In the genomic region with DNA sequence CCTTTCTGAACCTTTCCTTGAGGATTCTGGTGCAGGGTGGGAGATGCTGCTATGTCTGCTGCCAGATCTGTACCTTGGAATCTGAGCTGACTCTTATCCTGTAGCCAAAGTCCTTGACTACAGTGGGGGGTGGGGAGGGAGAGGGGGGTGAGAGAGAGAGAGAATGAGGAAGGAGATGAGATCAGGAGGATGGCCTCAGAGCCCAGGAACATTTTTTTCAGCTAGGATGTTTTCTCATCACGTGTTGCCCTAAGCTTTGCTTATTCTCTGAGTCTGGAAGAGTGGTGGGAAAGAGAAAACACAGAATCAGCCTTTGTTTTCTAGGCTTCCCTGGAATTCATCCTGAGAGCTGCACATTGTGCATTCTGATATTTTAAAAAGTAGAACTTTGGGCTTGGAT, we compare ENCODE assay signal across 8 mouse cellular contexts. TPM values are rescaled to one million over a fixed set of nuclear protein-coding genes. Genes with fewer than 3 reads are reported as not detected.
DNase-seq lines count a peak whose midpoint lies in the region; ATAC-seq lines count a peak whose summit lies in the region.

No protein-coding gene starts in this region.

- no peaks in the 10 kb centered on the region for H3K9me3 ChIP-seq in embryonic facial prominence, embryonic 12.5 days
- H3K9me3 ChIP-seq in kidney, embryonic 15.5 days (replicated peaks), result no peaks in the 10 kb centered on the region
- no peaks in the 10 kb centered on the region for H3K9me3 ChIP-seq in midbrain, embryonic 16.5 days (replicated peaks; ENCODE audit: control insufficient read depth, low read length, poor library complexity, severe bottlenecking)

- H3K36me3 ChIP-seq in embryonic facial prominence, embryonic 12.5 days, result peaks cover 15% of the 10 kb centered on the region
- H3K36me3 ChIP-seq in kidney, embryonic 15.5 days, result peaks cover 22% of the 10 kb centered on the region
- H3K36me3 ChIP-seq in midbrain, embryonic 16.5 days (ENCODE audit: control insufficient read depth, insufficient read depth, low read length), result no peaks in the 10 kb centered on the region

- peak; percentile 22 for DNase-seq in kidney, adult 11 months
- no peak for DNase-seq in kidney, adult 18-20 months
- no peak for DNase-seq in MN1 (ENCODE audit: low spot score)
- DNase-seq in spleen, postnatal 36 days (ENCODE audit: low spot score in 2 of 2), result no peak
- DNase-seq in ovary, postnatal 14 days (ENCODE audit: low spot score), result no peak

- H3K27me3 ChIP-seq in embryonic facial prominence, embryonic 12.5 days, result no peaks in the 10 kb centered on the region
- no peaks in the 10 kb centered on the region for H3K27me3 ChIP-seq in kidney, embryonic 15.5 days
- no peaks in the 10 kb centered on the region for H3K27me3 ChIP-seq in midbrain, embryonic 16.5 days (ENCODE audit: control insufficient read depth, insufficient read depth, low read depth, low read length)

- peak overlapping the region; percentile 79 for H3K4me3 ChIP-seq in embryonic facial prominence, embryonic 12.5 days
- H3K4me3 ChIP-seq in kidney, embryonic 15.5 days (replicated peaks), result peak overlapping the region; percentile 77
- peak overlapping the region; percentile 88 for H3K4me3 ChIP-seq in midbrain, embryonic 16.5 days (ENCODE audit: low read depth, low read length)

- H3K4me1 ChIP-seq in embryonic facial prominence, embryonic 12.5 days, result peaks cover 27% of the 10 kb centered on the region
- peaks cover 34% of the 10 kb centered on the region for H3K4me1 ChIP-seq in kidney, embryonic 15.5 days
- peaks cover 48% of the 10 kb centered on the region for H3K4me1 ChIP-seq in midbrain, embryonic 16.5 days (ENCODE audit: control insufficient read depth, insufficient read depth, low read length)

- 17% methylated on average over 1 of the region's 1 CpGs for WGBS in embryonic facial prominence, embryonic 12.5 days
- WGBS in kidney, embryonic 15.5 days, result 10% methylated on average over 1 of the region's 1 CpGs
- whole genome bisulfite sequencing in midbrain, embryonic 16.5 days, result 6% methylated on average over 1 of the region's 1 CpGs

- no peak for ATAC-seq in embryonic facial prominence, embryonic 12.5 days (ENCODE audit: insufficient number of reproducible peaks, insufficient read depth, low FRiP score, low TSS enrichment)
- ATAC-seq in kidney, embryonic 15.5 days (replicated peaks; ENCODE audit: low FRiP score), result no peak
- no peak for ATAC-seq in midbrain, embryonic 16.5 days

- H3K27ac ChIP-seq in embryonic facial prominence, embryonic 12.5 days, result no peak overlapping the region
- no peak overlapping the region for H3K27ac ChIP-seq in kidney, embryonic 15.5 days
- H3K27ac ChIP-seq in midbrain, embryonic 16.5 days (ENCODE audit: low read length), result no peak overlapping the region

- peak overlapping the region; percentile 84 for H3K4me2 ChIP-seq in embryonic facial prominence, embryonic 12.5 days (replicated peaks)
- peak overlapping the region; percentile 73 for H3K4me2 ChIP-seq in kidney, embryonic 15.5 days
- H3K4me2 ChIP-seq in midbrain, embryonic 16.5 days (ENCODE audit: low read length), result peak overlapping the region; percentile 84

- no peak overlapping the region; the same call in 1 of the 2 replicates for H3K9ac ChIP-seq in embryonic facial prominence, embryonic 12.5 days
- H3K9ac ChIP-seq in kidney, embryonic 15.5 days, result no peak overlapping the region
- H3K9ac ChIP-seq in midbrain, embryonic 16.5 days (ENCODE audit: low read depth, low read length), result peak overlapping the region; percentile 49

RNA-seq across cellular contexts. Expression of a gene that starts 2.2 kb away (rescaled TPM):
- 17.9 and 19.7 TPM in 2 replicates for polyA plus RNA-seq in embryonic facial prominence, embryonic 12.5 days (2016; fragmentation: Nextera tagmentation; extraction: Ambion mirVana)
- 12.1 and 13.5 TPM in 2 replicates for polyA plus RNA-seq in kidney, embryonic 15.5 days (2015; fragmentation: Nextera tagmentation; extraction: Ambion mirVana)
- polyA plus RNA-seq in midbrain, embryonic 16.5 days (2015; fragmentation: Nextera tagmentation; extraction: Ambion mirVana), result 44.6 and 47.8 TPM in 2 replicates

RNA-seq across cellular contexts. Expression of a gene that starts 58.2 kb away (rescaled TPM):
- 15.3 and 19.7 TPM in 2 replicates for polyA plus RNA-seq in embryonic facial prominence, embryonic 12.5 days (2016; fragmentation: Nextera tagmentation; extraction: Ambion mirVana)
- polyA plus RNA-seq in kidney, embryonic 15.5 days (2015; fragmentation: Nextera tagmentation; extraction: Ambion mirVana), result 40.0 and 43.8 TPM in 2 replicates
- 4.6 TPM in 2 replicates for polyA plus RNA-seq in midbrain, embryonic 16.5 days (2015; fragmentation: Nextera tagmentation; extraction: Ambion mirVana)
